Mouse (Mus musculus): ENCODE results near the gene Adk. TPM values are rescaled to one million over a fixed set of nuclear protein-coding genes. Genes with fewer than 3 reads are reported as not detected.

Adk gene
- polyA plus RNA-seq, 1 experiment: 1.0 TPM

DNA sequence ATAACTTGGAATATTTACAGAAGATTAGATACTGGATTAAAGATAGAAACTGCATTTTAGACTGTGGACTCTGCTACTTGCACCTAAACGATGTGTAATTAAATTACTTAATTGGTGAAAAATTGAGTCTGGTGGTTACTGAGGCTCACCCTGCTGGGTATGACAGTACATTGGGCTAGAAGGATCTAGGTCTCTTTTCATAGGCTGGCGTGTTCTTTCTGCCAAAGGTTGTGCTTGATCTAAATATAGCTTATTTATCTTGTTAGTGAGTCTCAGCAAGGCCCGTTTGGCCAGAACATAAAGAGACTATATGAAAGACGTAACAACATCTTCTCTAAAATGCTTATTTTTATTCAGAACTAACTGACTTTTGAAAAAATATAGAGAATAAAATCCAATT lies 65.7 kb downstream of the Adk start:
- Histone ChIP-seq H3K27me3 (ENCODE audit: control insufficient read depth) (no peaks in the 10 kb centered on the region), H3K36me3 (ENCODE audit: control insufficient read depth) (peaks cover 8% of the 10 kb centered on the region; the same call in 1 of the 2 replicates), H3K4me3 (replicated peaks) (no peak overlapping the region), H3K4me1 (ENCODE audit: control insufficient read depth) (no peaks in the 10 kb centered on the region; the same call in 1 of the 2 replicates), H3K9me3 (ENCODE audit: control insufficient read depth, low read length) (no peaks in the 10 kb centered on the region)
- TF ChIP-seq GATA1 (IDR thresholded peaks at IDR 0.05; ENCODE audit: low read length) (no peak), TAL1 (IDR thresholded peaks at IDR 0.05; ENCODE audit: low read length) (no peak)

GRCm38 (mm10) chr14:21119653-21120313 lies 67.4 kb downstream of the Adk start:
- TF ChIP-seq GATA1 (IDR thresholded peaks at IDR 0.05; ENCODE audit: low read length) (no peak), TAL1 (IDR thresholded peaks at IDR 0.05; ENCODE audit: low read length) (no peak)
- Histone ChIP-seq H3K4me3 (replicated peaks) (no peak overlapping the region), H3K27me3 (ENCODE audit: control insufficient read depth) (no peaks in the 10 kb centered on the region)

DNA sequence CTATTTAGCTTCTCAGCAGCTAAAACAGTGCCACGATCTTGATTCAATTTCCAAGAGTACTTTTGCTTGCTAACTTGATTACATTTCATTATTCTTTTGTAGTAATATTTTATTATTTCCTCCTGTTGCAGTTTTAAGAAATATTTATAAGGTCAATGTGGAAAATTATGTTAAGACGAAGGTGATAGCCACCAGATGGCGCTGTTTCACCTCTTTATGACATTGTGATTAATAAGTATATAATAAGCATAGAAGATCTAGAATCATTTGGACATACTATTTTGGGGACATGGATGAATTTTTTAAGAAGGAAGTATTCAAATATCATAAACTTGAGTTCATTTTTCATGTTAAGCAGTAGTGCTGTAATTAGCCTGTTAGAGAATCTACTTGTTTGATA lies 68.1 kb downstream of the Adk start:
- Histone ChIP-seq H3K27me3 (ENCODE audit: control insufficient read depth) (no peaks in the 10 kb centered on the region), H3K4me3 (replicated peaks) (no peak overlapping the region), H3K4me1 (ENCODE audit: control insufficient read depth) (peaks cover 4% of the 10 kb centered on the region), H3K36me3 (ENCODE audit: control insufficient read depth) (peaks cover 8% of the 10 kb centered on the region), H3K9me3 (ENCODE audit: control insufficient read depth, low read length) (no peaks in the 10 kb centered on the region)
- TF ChIP-seq GATA1 (IDR thresholded peaks at IDR 0.05; ENCODE audit: low read length): no peak

More at GRCm38 (mm10) chr14:21119653-21120313, 67.4 kb downstream of the Adk start:
- H3K9me3 ChIP-seq (ENCODE audit: control insufficient read depth, low read length): no peaks in the 10 kb centered on the region
- peaks cover 8% of the 10 kb centered on the region for H3K36me3 ChIP-seq (ENCODE audit: control insufficient read depth)
- peaks cover 4% of the 10 kb centered on the region for H3K4me1 ChIP-seq (ENCODE audit: control insufficient read depth)

DNA sequence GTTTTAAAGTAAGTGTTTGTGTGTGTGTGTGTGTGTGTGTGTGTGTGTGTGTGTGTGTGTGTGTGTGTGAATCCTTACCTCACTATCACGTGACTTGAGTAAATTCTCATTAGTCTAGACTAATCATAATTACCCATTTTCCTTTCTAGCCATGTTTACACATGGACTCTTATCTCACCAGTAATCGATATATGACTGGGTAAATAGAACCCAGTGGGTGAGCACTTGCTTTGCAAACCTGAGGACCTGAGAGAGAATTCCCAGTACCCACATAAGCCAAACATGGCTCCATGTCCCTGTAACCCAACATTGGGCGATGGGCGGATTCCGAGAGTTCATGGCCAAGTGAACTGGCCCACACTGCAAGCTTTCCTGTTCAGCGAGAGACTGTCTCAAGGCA lies 74.8 kb downstream of the Adk start:
- H3K36me3 ChIP-seq (ENCODE audit: control insufficient read depth): peaks cover 8% of the 10 kb centered on the region
- H3K4me3 ChIP-seq (replicated peaks): no peak overlapping the region
- no peaks in the 10 kb centered on the region for H3K27me3 ChIP-seq (ENCODE audit: control insufficient read depth)
- peaks cover 4% of the 10 kb centered on the region for H3K4me1 ChIP-seq (ENCODE audit: control insufficient read depth)
- TF ChIP-seq GATA1 (IDR thresholded peaks at IDR 0.05; ENCODE audit: low read length) (no peak), TAL1 (IDR thresholded peaks at IDR 0.05; ENCODE audit: low read length) (no peak)
- H3K9me3 ChIP-seq (ENCODE audit: control insufficient read depth, low read length): no peaks in the 10 kb centered on the region

GRCm38 (mm10) chr14:21136906-21137305 lies 84.5 kb downstream of the Adk start:
- Histone ChIP-seq H3K36me3 (ENCODE audit: control insufficient read depth) (peaks cover 2% of the 10 kb centered on the region; the same call in 1 of the 2 replicates), H3K27me3 (ENCODE audit: control insufficient read depth) (no peaks in the 10 kb centered on the region), H3K4me3 (replicated peaks) (no peak overlapping the region), H3K4me1 (ENCODE audit: control insufficient read depth) (no peaks in the 10 kb centered on the region), H3K9me3 (ENCODE audit: control insufficient read depth, low read length) (no peaks in the 10 kb centered on the region)
- no peak for TF ChIP-seq GATA1 (IDR thresholded peaks at IDR 0.05; ENCODE audit: low read length)
- no peak for TF ChIP-seq TAL1 (IDR thresholded peaks at IDR 0.05; ENCODE audit: low read length)

DNA sequence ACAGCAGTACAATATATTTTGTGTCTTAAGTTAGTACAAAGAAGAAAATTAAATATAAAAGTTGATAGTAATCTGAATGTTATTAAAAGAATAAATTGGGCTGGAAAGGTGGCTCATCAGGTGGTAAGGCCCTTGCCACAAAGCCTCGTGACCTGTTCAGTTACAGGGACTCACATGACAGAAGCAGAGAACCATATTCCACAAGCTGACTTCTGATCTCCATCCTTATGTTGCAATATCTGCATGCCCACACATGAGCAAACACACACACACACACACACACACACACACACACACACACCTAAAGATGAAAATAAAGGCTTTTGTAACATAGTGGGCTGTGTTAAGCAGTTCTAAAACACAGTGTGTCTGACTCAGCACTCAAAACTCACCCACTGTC lies 90.2 kb downstream of the Adk start:
- Histone ChIP-seq H3K36me3 (ENCODE audit: control insufficient read depth) (peaks cover 2% of the 10 kb centered on the region; the same call in 1 of the 2 replicates), H3K4me3 (replicated peaks) (no peak overlapping the region), H3K27me3 (ENCODE audit: control insufficient read depth) (no peaks in the 10 kb centered on the region), H3K9me3 (ENCODE audit: control insufficient read depth, low read length) (no peaks in the 10 kb centered on the region), H3K4me1 (ENCODE audit: control insufficient read depth) (peaks cover 3% of the 10 kb centered on the region; the same call in 1 of the 2 replicates)
- TF ChIP-seq TAL1 (IDR thresholded peaks at IDR 0.05; ENCODE audit: low read length) (no peak), GATA1 (IDR thresholded peaks at IDR 0.05; ENCODE audit: low read length) (no peak)

GRCm38 (mm10) chr14:21143406-21144115 lies 91.2 kb downstream of the Adk start:
- H3K9me3 ChIP-seq (ENCODE audit: control insufficient read depth, low read length): no peaks in the 10 kb centered on the region
- no peaks in the 10 kb centered on the region for H3K27me3 ChIP-seq (ENCODE audit: control insufficient read depth)
- H3K36me3 ChIP-seq (ENCODE audit: control insufficient read depth): no peaks in the 10 kb centered on the region
- H3K4me1 ChIP-seq (ENCODE audit: control insufficient read depth): peaks cover 3% of the 10 kb centered on the region; the same call in 1 of the 2 replicates
- no peak overlapping the region for H3K4me3 ChIP-seq (replicated peaks)
- TF ChIP-seq GATA1 (IDR thresholded peaks at IDR 0.05; ENCODE audit: low read length) (no peak), TAL1 (IDR thresholded peaks at IDR 0.05; ENCODE audit: low read length) (no peak)

GRCm38 (mm10) chr14:21147171-21147570 lies 94.8 kb downstream of the Adk start:
- TF ChIP-seq TAL1 (IDR thresholded peaks at IDR 0.05; ENCODE audit: low read length) (no peak), GATA1 (IDR thresholded peaks at IDR 0.05; ENCODE audit: low read length) (no peak)
- H3K9me3 ChIP-seq (ENCODE audit: control insufficient read depth, low read length): no peaks in the 10 kb centered on the region
- H3K36me3 ChIP-seq (ENCODE audit: control insufficient read depth): no peaks in the 10 kb centered on the region
- no peaks in the 10 kb centered on the region for H3K27me3 ChIP-seq (ENCODE audit: control insufficient read depth)
- H3K4me3 ChIP-seq (replicated peaks): no peak overlapping the region
- H3K4me1 ChIP-seq (ENCODE audit: control insufficient read depth): peaks cover 3% of the 10 kb centered on the region; the same call in 1 of the 2 replicates

DNA sequence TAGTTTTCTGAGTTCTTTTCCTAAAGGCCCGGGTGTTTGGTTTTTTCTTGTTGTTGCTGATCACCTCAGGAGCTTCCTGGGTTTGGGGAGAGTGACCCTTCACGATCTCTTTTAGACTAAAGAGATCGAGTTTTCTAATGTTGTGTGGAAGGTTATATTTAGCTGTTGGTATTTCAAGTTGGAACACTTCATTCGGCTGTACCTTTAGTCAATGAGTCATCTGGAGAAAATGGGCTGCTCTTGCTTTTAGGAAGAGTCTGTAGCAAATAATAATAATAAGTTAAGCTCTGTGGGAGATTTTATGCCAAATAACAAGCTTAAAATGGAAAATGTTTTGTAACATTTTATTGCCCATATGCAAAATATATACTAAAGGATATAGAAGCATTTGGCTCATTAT lies 97.9 kb downstream of the Adk start:
- H3K9me3 ChIP-seq (ENCODE audit: control insufficient read depth, low read length): no peaks in the 10 kb centered on the region
- H3K4me1 ChIP-seq (ENCODE audit: control insufficient read depth): no peaks in the 10 kb centered on the region; the same call in 1 of the 2 replicates
- peaks cover 2% of the 10 kb centered on the region; the same call in 1 of the 2 replicates for H3K36me3 ChIP-seq (ENCODE audit: control insufficient read depth)
- H3K4me3 ChIP-seq (replicated peaks): no peak overlapping the region
- TF ChIP-seq TAL1 (IDR thresholded peaks at IDR 0.05; ENCODE audit: low read length) (no peak), GATA1 (IDR thresholded peaks at IDR 0.05; ENCODE audit: low read length) (no peak)
- no peaks in the 10 kb centered on the region for H3K27me3 ChIP-seq (ENCODE audit: control insufficient read depth)

Measured in erythroblast, embryonic 14.5 days (primary cell).